Mouse (Mus musculus) lung, postnatal 10 days (tissue): ENCODE measurements around the gene Hist1h2af.
"Not testable (repeated sequence)": the region's sequence is repeated elsewhere in the genome, so short reads cannot be mapped to it uniquely, and the experiment has no call there.

ENCODE experiments used
- DNase-seq: peaks from one replicate; pipeline ENCODE4 v3.0.0; 2021

Gene Hist1h2af

DNA sequence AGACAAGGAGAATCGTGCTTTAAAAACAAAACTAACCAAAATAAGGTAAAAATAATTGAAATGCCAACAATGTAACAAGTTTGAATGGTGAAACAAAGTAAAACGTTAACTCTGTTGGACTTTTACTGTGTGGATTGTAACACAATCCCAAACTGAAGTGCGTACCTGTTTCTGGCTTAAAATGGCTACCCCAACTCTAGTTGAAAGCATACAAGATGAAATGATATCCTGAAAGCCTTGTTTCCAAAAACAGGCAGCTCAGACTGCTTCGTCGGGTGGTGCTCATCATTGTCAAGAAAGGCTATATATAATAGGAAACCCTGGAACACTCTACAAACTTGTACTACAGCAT is 27.8 kb downstream of the Hist1h2af start:
- not testable (repeated sequence) for DNase-seq

DNA sequence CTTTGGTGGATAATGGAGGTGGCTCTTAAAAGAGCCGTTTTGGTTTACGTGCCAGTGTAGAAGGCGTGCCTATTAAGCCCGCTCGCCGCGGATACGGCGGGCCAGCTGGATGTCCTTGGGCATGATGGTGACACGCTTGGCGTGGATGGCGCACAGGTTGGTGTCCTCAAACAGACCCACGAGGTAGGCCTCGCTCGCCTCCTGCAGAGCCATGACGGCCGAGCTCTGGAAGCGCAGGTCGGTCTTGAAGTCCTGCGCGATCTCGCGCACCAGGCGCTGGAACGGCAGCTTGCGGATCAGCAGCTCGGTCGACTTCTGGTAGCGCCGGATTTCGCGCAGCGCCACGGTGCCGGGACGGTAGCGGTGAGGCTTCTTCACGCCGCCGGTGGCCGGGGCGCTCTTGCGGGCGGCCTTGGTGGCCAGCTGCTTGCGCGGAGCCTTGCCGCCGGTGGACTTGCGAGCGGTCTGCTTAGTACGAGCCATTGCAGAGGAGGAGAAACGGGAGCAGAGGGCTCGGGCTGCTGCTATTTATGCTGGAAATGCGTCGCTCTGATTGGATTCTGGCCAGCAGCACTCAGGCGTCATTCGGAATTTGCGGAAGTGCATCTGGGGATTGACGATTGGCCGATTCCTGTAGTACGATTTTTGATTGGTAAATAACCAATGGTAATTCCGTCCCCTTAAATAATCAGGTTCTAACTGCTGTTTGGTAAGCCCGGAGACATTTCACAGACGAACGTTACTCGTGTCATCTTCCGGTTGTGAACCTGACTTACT is 28.4 kb downstream of the Hist1h2af start, which contains the start of gene Hist1h3e:
Hist1h3e (minus strand) TSS at position 487 of the 777 bp plus-strand sequence.
- DNase-seq: peak; percentile 96

DNA sequence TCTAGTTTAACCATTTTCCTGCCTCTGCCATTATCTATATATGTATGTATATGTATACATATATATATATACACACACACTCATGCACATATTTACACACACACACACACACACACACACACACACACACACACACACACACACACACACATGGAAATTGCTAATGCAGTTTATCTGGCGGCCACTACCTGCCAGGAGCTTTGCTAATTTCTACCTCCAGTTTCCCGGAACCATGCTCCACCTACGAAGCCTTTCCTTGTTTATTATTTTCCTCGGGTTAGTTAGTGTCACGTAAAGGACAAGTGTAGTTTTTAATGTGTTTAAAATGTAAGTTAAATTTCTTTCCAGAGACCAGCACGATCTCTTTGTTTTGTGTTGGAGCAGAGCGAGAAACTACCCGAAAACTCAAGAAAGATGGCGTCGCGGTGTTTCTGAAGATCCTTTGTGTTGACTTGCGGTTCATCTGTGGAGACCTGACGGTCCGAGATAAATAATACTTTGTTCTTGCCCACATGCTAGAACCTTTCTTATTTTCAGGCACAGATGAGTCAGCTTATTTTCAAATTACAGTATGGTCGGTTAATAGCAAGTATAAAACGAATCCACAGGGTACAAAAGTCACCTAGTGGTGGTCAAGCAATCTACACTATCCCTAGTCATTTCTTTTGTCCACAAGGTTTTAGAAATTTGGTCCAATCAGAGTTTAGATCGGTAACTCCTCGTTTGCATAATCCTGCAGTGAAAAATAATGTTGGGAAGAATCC is 29.2 kb downstream of the Hist1h2af start:
- no peak for DNase-seq

DNA sequence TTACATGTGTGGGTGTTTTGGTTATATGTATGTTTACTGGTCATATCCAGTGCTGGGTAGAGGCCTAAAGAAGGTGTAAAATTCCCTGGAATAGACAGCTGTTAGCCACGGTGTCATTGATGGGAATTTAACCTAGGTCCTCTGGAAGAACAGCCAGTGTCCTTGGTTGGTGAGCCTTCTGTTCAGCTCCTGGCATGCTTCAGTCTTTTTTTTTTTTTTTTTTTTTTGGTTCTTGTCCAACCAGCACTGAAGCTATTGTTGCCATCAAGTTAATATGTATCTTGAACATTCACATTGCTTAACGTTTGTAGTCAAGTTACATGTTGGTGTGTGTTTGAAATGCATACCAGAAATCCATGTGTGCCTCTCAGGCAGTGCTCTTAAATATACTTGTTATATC is 30.8 kb downstream of the Hist1h2af start:
- DNase-seq: no peak

DNA sequence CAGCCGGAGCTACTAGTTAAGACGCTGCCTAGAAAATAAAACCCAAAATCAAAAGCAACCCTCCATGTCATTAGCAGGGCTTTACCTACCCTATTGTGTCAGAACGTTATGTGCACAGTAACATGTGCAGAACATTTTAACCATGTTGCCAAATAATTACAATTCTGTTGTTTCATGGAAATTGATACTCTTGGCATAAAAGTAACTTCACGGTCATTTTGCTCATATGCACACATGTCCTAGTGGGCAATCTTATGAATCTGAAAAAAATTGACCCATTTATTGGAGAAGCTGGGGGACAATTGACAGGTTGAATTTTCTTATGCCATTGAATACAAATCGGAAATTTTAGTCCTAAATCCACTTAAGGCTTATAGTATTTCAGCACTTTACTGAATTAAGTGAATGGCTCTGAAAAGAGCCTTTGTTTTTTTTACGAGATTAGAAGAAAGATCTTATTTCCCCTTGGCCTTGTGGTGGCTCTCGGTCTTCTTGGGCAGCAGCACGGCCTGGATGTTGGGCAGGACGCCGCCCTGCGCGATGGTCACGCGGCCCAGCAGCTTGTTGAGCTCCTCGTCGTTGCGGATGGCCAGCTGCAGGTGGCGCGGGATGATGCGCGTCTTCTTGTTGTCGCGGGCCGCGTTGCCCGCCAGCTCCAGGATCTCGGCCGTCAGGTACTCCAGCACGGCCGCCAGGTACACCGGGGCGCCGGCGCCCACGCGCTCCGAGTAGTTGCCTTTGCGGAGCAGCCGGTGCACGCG is 36.7 kb downstream of the Hist1h2af start:
- not testable (repeated sequence) for DNase-seq

DNA sequence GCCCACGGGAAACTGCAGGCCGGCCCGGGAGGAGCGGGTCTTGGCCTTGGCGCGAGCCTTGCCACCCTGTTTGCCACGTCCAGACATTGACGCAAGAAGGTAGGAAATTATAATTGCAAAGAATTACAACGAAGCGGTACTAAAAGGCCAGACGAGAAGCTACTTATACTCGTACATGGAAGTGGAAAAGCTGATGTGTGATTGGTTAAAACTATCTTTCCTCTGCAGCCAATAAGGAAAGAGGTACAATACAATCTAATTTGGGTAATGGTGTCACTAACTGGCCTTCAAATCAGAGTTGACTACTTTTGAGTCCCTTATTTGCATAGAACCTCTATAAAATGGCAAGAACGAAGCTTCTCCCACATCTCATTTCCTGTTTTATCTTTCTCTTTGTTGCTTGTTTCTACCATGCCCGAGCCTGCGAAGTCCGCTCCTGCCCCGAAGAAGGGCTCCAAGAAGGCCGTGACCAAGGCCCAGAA is 37.4 kb downstream of the Hist1h2af start, which contains the start of the genes Hist1h2ae and Hist1h2bg:
Hist1h2ae (minus strand) TSS at position 199 of the 482 bp plus-strand sequence.
Hist1h2bg (plus strand) TSS at position 375 of the 482 bp plus-strand sequence.
- peak; percentile 68 for DNase-seq

DNA sequence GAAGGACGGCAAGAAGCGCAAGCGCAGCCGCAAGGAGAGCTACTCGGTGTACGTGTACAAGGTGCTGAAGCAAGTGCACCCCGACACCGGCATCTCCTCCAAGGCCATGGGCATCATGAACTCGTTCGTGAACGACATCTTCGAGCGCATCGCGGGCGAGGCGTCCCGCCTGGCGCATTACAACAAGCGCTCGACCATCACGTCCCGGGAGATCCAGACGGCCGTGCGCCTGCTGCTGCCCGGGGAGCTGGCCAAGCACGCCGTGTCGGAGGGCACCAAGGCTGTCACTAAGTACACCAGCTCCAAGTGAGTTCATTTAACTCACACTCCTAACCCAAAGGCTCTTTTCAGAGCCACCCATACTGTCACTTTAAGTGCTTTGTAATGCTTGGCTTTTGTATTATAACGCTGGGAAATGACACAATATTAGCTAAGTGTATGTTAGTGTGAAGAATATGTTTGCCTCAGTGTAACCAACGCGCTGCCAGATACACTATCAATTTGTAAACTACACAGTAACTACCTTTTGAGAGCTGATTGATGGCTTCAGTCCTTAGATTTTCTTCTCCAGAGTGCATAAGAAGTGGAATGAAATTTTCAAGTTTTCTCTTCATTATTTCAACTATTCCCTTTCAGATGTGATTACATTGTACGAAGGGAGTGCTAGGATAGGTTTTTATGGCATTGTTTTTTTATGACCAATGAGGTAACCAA is 38.0 kb downstream of the Hist1h2af start:
- not testable (repeated sequence) for DNase-seq

DNA sequence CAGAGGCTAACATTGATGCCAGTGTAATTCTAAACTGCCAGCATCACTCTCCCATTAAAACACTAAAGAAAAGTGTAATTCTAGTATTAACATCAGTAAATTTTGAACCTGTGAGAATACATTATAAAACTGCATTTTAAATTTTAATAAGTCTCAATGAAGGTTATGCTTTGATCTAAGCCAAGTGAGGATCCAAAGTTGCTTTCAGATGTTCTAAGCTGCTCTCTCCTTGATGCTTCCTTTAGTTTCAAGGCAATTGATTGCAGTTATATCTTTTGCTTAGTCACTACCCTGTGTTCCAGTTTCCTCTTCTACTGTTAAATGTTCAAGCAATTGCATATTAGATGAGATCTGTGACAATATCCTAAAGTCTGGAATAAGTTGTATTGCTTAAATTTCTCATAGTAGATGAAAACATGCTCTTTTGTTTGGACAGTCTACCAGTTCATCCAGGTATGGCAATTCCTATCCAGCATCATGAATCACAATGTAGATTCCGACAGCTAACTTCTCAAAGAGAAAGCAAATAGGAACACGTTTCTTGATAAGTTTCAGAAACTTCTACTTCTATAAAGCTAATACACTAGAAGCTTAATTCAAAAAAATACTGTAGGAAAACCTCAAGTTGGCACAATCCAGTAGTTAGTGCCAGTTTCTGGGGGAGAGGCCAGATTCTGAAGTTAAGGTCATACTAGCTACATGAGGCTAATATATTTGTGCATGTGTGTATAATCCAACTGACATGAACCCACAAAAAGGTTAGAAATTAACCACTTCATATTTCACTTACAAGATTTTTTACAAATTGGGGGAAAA is 38.7 kb downstream of the Hist1h2af start:
- no peak for DNase-seq

DNA sequence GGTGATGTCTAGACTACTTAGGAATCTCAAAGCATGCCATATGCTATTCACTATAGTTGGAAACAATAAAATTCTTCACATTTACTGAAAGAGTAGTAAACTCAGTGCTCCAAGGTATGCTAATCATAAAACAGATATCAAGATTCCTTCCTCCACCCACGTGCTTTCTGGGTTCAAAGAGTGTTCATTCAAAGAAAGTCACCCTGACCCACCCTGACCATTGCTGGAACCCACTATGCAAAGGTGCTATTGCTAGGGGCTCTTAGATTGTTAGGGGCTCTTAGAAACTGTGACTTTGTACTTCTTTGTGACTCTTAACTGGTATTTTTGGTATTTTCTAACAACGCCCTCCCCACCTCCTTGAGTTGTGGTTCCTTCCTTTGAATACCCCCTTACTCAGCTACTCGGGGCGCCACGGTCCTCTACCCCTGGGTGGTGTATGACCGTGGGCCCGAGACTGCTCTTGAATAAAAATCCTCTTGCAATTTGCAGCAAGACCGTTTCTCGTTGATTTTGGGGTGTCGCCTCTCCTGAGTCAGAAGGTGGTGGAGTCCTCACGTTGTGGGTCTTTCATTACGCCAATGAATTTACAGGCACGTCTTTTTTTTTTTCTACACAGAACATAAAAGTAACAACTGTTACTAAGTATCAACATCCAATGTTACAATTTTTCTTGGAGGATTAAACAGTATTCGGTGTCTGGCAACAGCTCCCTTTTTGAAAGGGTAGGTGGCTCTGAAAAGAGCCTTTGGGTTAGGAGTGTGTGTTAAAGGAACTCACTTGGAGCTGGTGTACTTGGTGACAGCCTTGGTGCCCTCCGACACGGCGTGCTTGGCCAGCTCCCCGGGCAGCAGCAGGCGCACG is 39.6 kb downstream of the Hist1h2af start:
- not testable (repeated sequence) for DNase-seq

DNA sequence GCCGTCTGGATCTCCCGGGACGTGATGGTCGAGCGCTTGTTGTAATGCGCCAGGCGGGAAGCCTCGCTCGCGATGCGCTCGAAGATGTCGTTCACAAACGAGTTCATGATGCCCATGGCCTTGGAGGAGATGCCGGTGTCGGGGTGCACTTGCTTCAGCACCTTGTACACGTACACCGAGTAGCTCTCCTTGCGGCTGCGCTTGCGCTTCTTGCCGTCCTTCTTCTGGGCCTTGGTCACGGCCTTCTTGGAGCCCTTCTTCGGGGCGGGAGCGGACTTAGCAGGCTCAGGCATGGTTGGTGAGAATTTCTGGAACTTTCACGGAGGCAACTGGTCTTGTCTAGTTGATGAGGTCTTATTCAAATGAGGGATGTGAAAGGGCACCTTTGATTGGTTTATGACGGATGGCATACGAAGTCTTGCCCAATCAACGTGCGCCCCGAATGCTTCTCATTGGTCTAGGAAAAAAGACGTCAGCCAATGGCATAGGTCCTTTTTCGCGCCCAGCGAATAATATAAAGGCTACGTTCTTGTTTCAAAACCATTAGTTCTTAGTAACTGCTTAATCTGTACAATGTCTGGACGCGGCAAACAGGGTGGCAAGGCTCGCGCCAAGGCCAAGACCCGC is 40.3 kb downstream of the Hist1h2af start, which contains the start of the genes Hist1h2bf and Hist1h2ad:
Hist1h2bf (minus strand) TSS at position 299 of the 627 bp plus-strand sequence.
Hist1h2ad (plus strand) TSS at position 484 of the 627 bp plus-strand sequence.
- peak; percentile 95 for DNase-seq

DNA sequence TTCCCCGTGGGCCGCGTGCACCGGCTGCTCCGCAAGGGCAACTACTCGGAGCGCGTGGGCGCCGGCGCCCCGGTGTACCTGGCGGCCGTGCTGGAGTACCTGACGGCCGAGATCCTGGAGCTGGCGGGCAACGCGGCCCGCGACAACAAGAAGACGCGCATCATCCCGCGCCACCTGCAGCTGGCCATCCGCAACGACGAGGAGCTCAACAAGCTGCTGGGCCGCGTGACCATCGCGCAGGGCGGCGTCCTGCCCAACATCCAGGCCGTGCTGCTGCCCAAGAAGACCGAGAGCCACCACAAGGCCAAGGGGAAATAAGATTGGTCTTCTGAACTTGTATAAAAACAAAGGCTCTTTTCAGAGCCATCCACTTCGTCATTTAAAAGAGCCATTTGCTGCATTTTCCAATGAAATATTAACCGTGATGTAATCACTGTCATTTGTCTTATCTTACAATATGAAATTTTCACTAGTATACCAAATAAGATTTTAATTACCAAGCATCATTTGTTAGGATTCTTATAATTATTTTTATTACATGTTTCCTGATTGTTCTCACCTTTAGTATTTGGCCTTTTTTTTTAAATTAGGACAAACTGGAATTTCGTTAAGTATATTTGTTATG is 41.0 kb downstream of the Hist1h2af start:
- DNase-seq: not testable (repeated sequence)

DNA sequence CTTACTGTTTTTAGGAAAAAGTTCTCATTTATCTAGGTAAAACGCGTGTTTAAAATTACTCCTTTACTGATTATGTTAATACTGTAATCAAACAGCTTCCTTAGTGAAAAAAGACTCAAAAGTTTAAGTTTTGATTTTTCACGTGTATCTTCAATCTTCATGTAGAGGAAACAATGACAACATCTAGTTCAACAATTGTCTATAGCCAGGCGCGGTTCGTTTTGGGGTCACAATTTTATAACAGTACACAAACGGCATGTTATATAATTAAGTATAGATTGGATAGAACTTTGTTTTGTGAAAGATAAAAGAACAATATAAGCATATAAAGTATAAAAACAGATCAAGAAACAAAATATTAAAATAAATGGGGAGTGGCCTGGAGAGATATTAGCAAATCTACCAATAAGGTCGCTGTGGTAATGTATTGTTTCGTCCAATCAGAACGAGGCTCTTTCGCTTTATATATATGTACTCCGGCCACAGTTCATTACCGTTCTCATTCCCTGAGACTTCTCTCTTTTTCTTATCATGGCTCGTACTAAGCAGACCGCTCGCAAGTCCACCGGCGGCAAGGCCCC is 41.7 kb downstream of the Hist1h2af start, which contains the start of gene Hist1h3d:
Hist1h3d (plus strand) TSS at position 493 of the 581 bp plus-strand sequence.
- peak; percentile 63 for DNase-seq

DNA sequence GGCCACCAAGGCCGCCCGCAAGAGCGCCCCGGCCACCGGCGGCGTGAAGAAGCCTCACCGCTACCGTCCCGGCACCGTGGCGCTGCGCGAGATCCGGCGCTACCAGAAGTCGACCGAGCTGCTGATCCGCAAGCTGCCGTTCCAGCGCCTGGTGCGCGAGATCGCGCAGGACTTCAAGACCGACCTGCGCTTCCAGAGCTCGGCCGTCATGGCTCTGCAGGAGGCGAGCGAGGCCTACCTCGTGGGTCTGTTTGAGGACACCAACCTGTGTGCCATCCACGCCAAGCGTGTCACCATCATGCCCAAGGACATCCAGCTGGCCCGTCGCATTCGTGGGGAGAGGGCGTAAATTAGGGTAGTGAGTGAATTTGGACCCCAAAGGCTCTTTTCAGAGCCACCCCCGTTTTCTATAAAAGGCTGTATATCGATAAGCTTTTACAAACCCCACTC is 42.2 kb downstream of the Hist1h2af start:
- not testable (repeated sequence) for DNase-seq

DNA sequence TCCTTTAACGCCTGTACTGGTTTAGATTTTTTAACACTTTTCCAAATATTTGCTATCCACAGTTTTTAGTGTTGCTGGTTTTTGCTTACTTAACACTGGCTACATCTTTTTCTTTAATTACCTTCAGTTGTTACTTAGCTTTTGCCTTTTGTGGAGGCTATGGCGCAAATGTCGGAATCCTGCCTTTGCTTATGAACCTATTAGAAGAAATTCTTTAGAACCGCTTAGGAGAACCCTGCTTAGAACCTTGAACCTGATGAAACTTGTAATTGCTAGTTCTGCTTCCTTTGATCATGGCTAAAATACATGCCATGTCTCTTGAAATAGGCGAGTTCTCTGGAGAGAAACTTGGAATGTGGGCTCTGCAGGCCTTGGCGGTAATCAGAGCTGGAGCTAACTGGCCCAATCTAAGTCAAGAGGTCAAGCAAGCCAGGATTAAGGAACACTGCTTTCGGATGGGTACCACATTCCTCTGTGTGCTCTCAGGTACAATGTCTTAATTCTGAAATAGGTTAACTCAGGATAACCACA is 42.7 kb downstream of the Hist1h2af start:
- DNase-seq: no peak

DNA sequence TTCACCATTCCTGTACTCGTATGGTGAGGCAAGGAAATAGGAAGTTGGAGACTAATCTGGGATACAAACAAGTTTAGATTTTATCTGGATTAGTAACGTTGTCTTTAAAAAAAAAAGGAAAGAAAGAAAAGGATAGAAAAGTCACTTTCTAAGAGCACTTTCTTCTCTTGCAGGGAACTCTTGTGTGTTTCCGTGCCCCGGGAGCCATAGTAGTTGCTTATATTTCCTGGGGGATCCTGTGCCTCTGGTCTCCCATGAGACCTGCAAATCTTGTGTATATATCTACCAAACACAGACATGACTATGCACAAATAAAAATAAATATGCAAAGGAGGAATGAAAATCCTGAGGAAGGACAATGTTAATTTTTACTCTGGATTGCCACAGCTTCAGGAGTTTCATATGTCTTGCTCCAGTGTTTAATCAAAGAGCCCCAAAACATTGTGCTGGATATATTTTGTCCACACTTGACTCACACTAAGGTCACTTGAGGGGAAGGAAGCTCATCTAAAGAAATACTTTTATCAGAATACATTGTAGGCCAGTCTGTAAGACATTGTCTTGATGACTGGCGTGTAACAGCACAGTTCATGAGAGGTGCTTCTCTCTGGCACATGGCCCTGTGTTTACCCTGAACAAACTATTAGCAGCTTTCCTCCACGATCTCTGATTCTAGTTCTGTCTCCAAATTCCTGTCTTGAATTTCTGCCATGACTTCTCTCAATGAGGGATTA is 43.4 kb downstream of the Hist1h2af start:
- no peak for DNase-seq

DNA sequence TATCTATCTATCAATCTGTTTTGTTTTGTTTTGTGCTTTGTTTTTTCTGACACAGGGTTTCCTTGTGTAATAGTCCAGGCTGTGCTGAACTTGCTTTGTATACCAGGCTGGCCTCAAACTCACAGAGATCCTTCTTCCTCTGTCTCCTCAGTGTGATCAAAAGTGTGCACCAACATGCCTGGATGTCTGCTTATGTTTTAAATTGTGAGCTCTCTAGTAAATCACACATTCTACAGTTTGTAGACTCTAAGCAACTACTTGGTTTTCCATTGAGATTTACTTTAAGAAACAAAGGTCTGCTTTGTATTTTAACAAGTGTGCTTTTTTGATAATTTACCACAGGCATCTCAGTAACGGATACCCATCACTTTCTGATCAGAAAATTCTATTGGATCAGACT is 44.1 kb downstream of the Hist1h2af start:
- DNase-seq: no peak

DNA sequence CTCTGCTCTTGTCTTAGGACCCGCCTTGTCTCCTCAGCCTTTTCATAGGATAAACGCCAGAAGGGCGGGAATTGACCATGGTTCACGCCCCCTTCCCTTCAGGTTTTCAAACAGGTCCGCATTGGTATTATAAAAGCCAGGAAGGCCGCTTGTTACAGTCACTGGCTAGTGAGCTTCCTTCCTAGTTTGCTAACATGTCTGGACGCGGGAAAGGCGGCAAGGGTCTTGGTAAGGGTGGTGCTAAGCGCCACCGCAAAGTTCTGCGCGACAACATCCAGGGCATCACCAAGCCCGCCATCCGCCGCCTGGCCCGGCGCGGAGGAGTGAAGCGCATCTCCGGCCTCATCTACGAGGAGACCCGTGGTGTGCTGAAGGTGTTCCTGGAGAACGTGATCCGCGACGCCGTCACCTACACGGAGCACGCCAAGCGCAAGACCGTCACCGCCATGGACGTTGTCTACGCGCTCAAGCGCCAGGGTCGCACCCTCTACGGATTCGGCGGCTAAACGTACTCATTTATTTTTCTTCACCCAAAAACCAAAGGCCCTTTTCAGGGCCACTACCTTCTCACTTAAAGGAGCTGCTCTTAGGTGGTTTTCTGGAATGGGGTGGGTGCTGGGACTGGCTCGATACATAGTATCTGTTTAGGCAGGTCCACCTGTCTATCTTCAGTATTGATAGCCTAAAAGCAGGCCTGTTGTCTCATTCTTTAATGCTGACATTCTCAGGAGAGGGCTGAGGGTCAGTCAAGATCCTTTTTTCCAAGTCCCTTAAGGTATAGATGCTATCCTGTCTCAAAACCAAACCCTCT is 47.9 kb downstream of the Hist1h2af start, which contains the start of gene Hist1h4d:
Hist1h4d (plus strand) TSS at position 191 of the 811 bp plus-strand sequence.
- DNase-seq: peak; percentile 99
